Mouse (Mus musculus): ENCODE data around the gene Gm20834. TPM values are rescaled to one million over a fixed set of nuclear protein-coding genes. Genes with fewer than 3 reads are reported as not detected.

Gm20834 gene
- polyA plus RNA-seq (2017; shearing (Covaris generic)): not detected

GRCm38 (mm10) chrY:10324489-10324888 lies at the start of gene Gm20834:
Gm20834 (minus strand) TSS chrY:10324589.

Other genes starting within 250 kb of the Gm20834 start
- not detected for gene Gm21310, start 177.4 kb downstream of the Gm20834 start, polyA plus RNA-seq (2017; shearing (Covaris generic))
- gene Gm28510, start 88.1 kb upstream of the Gm20834 start, polyA plus RNA-seq (2017; shearing (Covaris generic)): not detected
- not detected for gene Gm20737, start 211.5 kb upstream of the Gm20834 start, polyA plus RNA-seq (2017; shearing (Covaris generic))
- not detected for gene Gm21775, start 228.9 kb upstream of the Gm20834 start, polyA plus RNA-seq (2017; shearing (Covaris generic))

All from activated CD4-positive, CD25-positive, alpha-beta regulatory T cell (primary cell).